Mouse (Mus musculus): ENCODE measurements around the gene Hist1h4d. TPM values are rescaled to one million over a fixed set of nuclear protein-coding genes. Genes with fewer than 3 reads are reported as not detected.
"Not testable (repeated sequence)": the region's sequence is repeated elsewhere in the genome, so short reads cannot be mapped to it uniquely, and the experiment has no call there.

Gene Hist1h4d
- 37.3 and 43.1 TPM in 2 replicates for polyA plus RNA-seq (2015; fragmentation: Nextera tagmentation; extraction: Ambion mirVana)

DNA sequence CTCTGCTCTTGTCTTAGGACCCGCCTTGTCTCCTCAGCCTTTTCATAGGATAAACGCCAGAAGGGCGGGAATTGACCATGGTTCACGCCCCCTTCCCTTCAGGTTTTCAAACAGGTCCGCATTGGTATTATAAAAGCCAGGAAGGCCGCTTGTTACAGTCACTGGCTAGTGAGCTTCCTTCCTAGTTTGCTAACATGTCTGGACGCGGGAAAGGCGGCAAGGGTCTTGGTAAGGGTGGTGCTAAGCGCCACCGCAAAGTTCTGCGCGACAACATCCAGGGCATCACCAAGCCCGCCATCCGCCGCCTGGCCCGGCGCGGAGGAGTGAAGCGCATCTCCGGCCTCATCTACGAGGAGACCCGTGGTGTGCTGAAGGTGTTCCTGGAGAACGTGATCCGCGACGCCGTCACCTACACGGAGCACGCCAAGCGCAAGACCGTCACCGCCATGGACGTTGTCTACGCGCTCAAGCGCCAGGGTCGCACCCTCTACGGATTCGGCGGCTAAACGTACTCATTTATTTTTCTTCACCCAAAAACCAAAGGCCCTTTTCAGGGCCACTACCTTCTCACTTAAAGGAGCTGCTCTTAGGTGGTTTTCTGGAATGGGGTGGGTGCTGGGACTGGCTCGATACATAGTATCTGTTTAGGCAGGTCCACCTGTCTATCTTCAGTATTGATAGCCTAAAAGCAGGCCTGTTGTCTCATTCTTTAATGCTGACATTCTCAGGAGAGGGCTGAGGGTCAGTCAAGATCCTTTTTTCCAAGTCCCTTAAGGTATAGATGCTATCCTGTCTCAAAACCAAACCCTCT, at the start of gene Hist1h4d:
Gene Hist1h4d, plus strand, starts transcription at position 191 of the 811 bp plus-strand sequence.
- Histone ChIP-seq H3K27ac (replicated peaks) (peak within 1 kb of the TSS; percentile 82), H3K36me3 (no peaks in the 10 kb centered on the region), H3K9ac (peak within 1 kb of the TSS; percentile 72), H3K9me3 (no peaks in the 10 kb centered on the region), H3K4me3 (peak within 1 kb of the TSS; percentile 47), H3K4me2 (peak within 1 kb of the TSS; percentile 91), H3K4me1 (replicated peaks) (peaks cover 47% of the 10 kb centered on the region), H3K27me3 (no peaks in the 10 kb centered on the region)
- peak; percentile 88 for ATAC-seq (ENCODE audit: low read depth)
- under 1% methylated on average over 43 of the region's 43 CpGs for WGBS

DNA sequence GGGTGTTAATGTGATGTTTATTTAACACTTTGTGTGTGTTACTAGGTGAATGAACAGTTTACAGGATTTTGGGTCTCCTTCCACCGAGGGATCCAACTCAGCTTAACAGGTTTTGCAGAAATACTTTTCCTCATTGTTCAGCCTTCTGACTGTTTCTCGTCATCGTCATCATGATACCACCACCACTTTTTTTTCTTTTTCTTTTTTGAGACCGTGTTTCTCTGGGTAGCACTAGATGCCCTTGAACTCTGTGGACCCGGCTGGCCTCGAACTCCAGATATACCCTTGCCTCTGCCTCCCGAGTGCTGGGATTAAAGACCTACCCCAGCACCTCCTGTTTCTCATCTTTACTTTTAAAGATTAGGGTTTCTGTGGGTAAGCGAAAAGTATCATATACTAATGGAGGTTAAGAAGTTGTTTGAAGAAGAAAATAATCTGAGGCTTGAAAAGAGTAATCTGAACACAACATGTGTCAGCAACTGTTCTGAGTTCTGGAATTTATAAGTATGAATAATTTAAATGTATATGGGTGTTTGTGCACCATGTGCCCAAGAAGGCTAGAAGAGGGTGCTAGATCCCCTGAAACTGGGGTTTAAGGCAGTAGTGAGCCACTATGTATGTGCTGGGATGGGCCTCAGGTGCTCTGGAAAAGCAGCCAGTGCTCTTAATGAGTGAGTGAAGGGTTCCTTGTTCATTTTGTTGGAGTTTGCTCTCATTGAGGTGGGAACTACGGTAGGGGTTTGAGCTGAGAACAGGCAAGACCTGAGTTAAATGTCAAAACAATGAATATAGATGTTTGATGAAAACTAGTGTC, 48.9 kb upstream of the Hist1h4d start:
- WGBS, result 23% methylated on average over 9 of the region's 9 CpGs
- H3K27me3 ChIP-seq, result no peaks in the 10 kb centered on the region
- peak overlapping the region; percentile 96; the same call in 1 of the 2 replicates for H3K27ac ChIP-seq (replicated peaks)
- H3K4me3 ChIP-seq, result peak overlapping the region; percentile 59
- H3K9me3 ChIP-seq, result no peaks in the 10 kb centered on the region
- ATAC-seq (ENCODE audit: low read depth), result no peak
- H3K4me2 ChIP-seq, result peak overlapping the region; percentile 74
- H3K9ac ChIP-seq, result peak overlapping the region; percentile 85
- peaks cover 58% of the 10 kb centered on the region for H3K4me1 ChIP-seq (replicated peaks)
- H3K36me3 ChIP-seq, result no peaks in the 10 kb centered on the region

DNA sequence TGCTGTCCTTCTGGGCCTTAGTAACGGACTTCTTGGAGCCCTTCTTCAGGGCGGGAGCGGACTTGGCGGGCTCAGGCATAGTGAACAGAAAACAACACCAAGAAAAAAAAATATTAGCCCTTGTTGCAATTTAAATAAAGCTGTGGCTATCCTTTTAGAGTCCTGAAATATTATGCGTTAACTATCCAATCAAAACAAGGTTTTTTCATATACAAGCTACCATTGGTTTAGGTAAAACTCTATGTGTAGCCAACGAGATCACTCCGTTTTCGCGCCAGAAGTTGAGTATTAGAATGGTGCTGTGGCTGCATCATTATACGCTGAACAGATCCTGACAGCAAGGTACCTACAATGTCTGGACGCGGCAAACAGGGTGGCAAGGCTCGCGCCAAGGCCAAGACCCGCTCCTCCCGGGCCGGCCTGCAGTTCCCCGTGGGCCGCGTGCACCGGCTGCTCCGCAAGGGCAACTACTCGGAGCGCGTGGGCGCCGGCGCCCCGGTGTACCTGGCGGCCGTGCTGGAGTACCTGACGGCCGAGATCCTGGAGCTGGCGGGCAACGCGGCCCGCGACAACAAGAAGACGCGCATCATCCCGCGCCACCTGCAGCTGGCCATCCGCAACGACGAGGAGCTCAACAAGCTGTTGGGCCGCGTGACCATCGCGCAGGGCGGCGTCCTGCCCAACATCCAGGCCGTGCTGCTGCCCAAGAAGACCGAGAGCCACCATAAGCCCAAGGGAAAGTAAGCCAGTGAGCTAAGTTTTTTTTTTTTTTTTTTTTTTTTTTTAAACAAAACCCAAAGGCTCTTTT, 47.6 kb upstream of the Hist1h4d start, which contains the start of gene Hist1h2af:
Gene Hist1h2af, plus strand, starts transcription at position 347 of the 808 bp plus-strand sequence.
- peak; percentile 15; the same call in 1 of the 2 replicates for ATAC-seq (ENCODE audit: low read depth)
- peak within 1 kb of the TSS; percentile 85 for H3K9ac ChIP-seq
- H3K4me3 ChIP-seq, result peak within 1 kb of the TSS; percentile 59
- not testable (repeated sequence) for H3K27me3 ChIP-seq, H3K36me3 ChIP-seq, H3K9me3 ChIP-seq
- peaks cover 54% of the 10 kb centered on the region for H3K4me1 ChIP-seq (replicated peaks)
- peak within 1 kb of the TSS; percentile 74 for H3K4me2 ChIP-seq
- WGBS, result under 1% methylated on average over 25 of the region's 53 CpGs
- H3K27ac ChIP-seq (replicated peaks), result peak within 1 kb of the TSS; percentile 84

DNA sequence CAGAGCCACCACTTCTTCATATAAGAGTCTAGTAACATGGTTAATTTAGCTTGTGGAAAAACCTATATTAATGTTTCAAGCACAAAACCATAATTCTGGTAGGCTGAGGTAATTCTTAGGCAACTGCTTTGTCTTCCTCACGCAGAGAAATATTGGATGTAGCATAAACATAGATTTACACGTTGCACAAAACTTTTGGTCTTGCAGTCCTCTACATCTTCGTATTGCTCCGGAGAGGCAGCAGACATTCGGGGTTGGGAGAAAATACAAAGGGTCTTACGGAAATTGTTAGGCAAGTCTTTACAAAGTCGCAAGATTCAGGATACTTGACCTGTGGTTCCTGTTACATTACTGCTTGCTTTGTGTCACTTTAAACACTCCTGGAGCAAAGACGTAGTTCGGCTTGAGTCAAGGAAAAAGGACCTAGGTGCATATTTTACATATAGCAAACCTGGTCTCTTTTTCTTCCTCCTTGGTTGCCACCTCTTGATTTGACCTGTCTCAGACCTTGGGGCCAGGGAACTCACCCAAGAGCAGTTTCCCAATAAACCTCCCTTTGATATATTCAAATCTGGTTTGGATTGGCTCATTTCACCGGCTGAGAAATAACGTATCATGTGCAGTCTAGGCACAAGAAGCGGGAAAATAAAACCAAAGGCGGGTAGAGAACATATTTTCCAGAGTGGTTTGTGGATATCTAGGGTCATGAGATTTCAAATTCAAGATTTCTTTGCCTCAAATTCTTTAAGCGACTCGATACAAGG, 46.8 kb upstream of the Hist1h4d start:
- peak overlapping the region; percentile 59 for H3K4me3 ChIP-seq
- no peaks in the 10 kb centered on the region for H3K27me3 ChIP-seq
- WGBS, result under 1% methylated on average over 15 of the region's 15 CpGs
- no peak for ATAC-seq (ENCODE audit: low read depth)
- H3K4me1 ChIP-seq (replicated peaks), result peaks cover 48% of the 10 kb centered on the region
- H3K36me3 ChIP-seq, result no peaks in the 10 kb centered on the region
- H3K9me3 ChIP-seq, result no peaks in the 10 kb centered on the region
- peak overlapping the region; percentile 74 for H3K27ac ChIP-seq (replicated peaks)
- H3K4me2 ChIP-seq, result peak overlapping the region; percentile 74
- peak overlapping the region; percentile 61 for H3K9ac ChIP-seq

DNA sequence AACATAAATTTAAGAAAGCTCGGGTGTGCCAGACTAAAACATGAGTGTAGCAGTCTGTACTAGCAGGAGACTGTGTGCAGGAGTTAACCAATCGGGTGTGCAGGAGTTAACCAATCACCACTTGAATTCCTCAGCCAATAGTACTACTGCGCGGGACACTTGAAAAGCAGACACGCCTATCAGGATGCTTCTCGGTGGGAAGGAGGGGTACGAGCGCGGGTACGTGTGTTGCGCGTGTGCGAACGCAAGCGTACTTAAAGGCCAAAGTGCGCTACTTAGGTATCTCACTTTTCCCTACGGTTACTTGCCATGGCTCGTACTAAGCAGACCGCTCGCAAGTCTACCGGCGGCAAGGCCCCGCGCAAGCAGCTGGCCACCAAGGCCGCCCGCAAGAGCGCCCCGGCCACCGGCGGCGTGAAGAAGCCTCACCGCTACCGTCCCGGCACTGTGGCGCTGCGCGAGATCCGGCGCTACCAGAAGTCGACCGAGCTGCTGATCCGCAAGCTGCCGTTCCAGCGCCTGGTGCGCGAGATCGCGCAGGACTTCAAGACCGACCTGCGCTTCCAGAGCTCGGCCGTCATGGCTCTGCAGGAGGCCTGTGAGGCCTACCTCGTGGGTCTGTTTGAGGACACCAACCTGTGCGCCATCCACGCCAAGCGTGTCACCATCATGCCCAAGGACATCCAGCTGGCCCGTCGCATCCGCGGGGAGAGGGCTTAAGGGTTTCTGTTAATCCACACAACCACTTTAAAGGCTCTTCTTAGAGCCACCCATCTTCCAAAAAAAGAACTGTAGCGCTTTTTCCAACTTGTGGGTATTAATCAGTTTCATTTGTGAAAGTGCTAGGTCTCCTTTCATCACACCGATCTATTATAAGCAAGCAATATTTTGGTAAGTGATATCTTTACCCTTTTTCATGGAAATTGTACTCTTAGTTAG, 46.0 kb upstream of the Hist1h4d start, which contains the start of gene Hist1h3g:
Gene Hist1h3g, plus strand, starts transcription at position 286 of the 939 bp plus-strand sequence.
- H3K36me3 ChIP-seq, H3K27me3 ChIP-seq, H3K9me3 ChIP-seq: not testable (repeated sequence)
- Histone ChIP-seq H3K4me3 (peak within 1 kb of the TSS; percentile 59), H3K27ac (replicated peaks) (peak within 1 kb of the TSS; percentile 74), H3K9ac (peak within 1 kb of the TSS; percentile 61), H3K4me2 (peak within 1 kb of the TSS; percentile 74), H3K4me1 (replicated peaks) (peaks cover 42% of the 10 kb centered on the region)
- ATAC-seq (ENCODE audit: low read depth), result peak; percentile 89
- WGBS, result under 1% methylated on average over 53 of the region's 62 CpGs

DNA sequence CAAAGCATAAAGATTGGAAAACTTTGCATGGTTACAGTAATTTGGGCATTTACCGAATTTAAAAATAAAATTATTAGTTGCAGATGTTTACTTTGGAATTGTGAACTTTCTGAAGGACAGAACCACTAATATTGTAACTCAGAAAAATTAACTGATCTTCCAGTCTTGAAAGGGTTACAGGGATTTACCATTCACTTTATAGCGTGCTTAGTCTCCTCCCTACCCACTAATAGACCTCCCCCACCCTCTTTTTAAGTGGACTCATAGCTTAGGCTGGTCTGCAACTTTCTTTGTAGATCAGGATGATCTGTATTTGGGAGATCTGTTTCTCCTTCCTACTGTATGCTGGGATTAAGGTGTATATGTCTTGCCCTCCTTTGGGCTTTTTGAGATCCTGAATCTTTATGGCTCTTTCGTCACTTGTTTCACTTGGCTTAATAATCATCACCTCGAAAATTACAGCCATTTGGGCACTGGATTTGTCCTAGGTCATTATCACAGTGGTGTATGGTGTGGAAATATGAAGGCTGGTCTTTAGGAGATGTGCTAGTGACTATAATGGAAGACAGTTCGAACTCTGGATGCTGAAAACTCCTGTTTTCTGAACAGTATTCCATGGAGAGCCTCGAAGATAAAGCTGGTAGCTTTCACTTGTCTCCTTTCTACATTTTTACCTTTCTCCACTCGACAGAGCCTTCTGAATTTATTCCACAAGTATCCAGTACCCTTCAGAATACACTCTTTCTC, 45.1 kb upstream of the Hist1h4d start:
- Histone ChIP-seq H3K27me3 (no peaks in the 10 kb centered on the region), H3K4me2 (peak overlapping the region; percentile 74), H3K9ac (peak overlapping the region; percentile 55; the same call in 1 of the 2 replicates), H3K36me3 (no peaks in the 10 kb centered on the region), H3K27ac (replicated peaks) (no peak overlapping the region), H3K9me3 (no peaks in the 10 kb centered on the region), H3K4me3 (peak overlapping the region; percentile 59), H3K4me1 (replicated peaks) (peaks cover 42% of the 10 kb centered on the region)
- 21% methylated on average over 7 of the region's 7 CpGs for WGBS
- ATAC-seq (ENCODE audit: low read depth), result no peak

DNA sequence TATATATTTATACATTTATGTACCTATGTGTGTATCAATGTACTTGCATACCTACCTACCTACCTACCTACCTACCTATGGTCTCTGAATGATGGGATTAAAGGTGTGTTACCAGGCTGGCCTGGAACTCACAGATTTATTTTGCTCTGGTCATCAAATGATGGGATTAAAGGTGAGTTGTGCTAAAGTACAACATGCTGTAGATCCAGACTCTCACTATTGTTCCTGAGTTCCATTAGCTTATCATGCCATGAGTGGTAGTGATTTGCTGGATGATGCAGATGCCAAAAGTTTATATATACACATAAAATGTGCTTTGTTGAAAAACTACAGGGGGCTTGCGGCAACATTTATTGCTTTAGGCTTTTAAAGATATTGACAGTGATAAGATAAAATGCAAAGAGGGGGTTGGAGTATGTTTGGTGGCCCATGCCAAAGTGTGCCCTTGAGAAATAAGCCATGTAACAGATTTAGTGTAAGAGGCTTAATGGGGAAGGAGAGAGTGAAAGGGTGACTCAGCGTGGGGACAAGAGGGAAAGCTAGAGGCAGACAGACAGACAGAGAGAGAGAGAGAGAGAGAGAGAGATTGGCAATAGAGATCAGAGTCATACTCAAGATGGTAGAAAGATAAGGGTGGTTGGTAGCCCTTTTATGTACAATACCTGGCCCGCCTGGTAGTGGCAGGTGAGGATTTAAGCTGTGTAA, 44.2 kb upstream of the Hist1h4d start:
- Histone ChIP-seq H3K27ac (replicated peaks) (no peak overlapping the region), H3K9ac (0 out of 2 replicates have a peak overlapping the region, but pooled peaks have one; percentile 9), H3K27me3 (no peaks in the 10 kb centered on the region), H3K4me3 (no peak overlapping the region; the same call in 1 of the 2 replicates), H3K9me3 (no peaks in the 10 kb centered on the region), H3K36me3 (no peaks in the 10 kb centered on the region), H3K4me2 (peak overlapping the region; percentile 74), H3K4me1 (replicated peaks) (peaks cover 39% of the 10 kb centered on the region)
- ATAC-seq (ENCODE audit: low read depth), result no peak
- 87% methylated on average over 3 of the region's 3 CpGs for WGBS

DNA sequence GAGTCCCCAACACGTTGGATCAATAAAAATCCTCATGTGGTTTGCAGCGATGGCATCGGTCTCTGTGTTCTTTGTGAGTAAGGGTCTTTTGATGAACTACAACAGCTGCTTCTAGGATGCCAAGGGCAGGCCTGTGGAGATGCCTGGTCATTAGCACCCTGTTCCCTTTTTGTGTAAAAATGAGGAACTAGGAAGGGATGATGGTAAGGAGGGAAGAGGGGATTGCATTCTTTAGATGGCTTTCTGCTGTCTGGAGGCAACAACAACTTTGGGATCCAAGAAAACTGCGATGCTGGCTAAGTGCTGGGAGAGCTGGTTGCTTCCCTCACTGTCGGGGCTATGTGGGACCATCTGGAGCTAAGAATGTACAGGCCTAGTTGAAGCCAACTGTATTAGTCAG, 43.1 kb upstream of the Hist1h4d start:
- no peak overlapping the region for H3K4me2 ChIP-seq
- H3K27ac ChIP-seq (replicated peaks), result no peak overlapping the region
- WGBS, result 71% methylated on average over 5 of the region's 5 CpGs
- no peaks in the 10 kb centered on the region for H3K9me3 ChIP-seq
- H3K36me3 ChIP-seq, result no peaks in the 10 kb centered on the region
- peaks cover 34% of the 10 kb centered on the region for H3K4me1 ChIP-seq (replicated peaks)
- no peak for ATAC-seq (ENCODE audit: low read depth)
- H3K9ac ChIP-seq, result no peak overlapping the region
- no peak overlapping the region for H3K4me3 ChIP-seq
- no peaks in the 10 kb centered on the region for H3K27me3 ChIP-seq

DNA sequence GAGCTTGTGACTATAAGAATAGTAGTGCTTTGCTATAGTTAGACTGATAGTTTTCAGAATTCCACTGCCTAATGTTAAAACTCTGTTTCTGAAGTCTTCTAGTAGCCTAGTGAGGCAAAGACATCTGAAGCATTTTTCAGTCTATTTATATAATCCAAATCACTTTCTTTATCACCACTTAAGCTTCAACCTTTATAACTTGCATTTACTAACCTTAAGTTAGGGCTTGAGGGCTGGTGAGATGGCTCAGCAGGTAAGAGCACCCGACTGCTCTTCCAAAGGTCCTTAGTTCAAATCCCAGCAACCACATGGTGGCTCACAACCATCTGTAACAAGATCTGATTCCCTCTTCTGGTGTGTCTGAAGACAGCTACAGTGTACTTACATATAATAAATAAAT, 41.6 kb upstream of the Hist1h4d start:
- not testable (repeated sequence) for H3K9me3 ChIP-seq; H3K27me3 ChIP-seq; H3K4me3 ChIP-seq; H3K36me3 ChIP-seq; H3K9ac ChIP-seq; ATAC-seq (ENCODE audit: low read depth); H3K27ac ChIP-seq (replicated peaks); H3K4me2 ChIP-seq
- H3K4me1 ChIP-seq (replicated peaks), result peaks cover 23% of the 10 kb centered on the region
- 58% methylated on average over 1 of the region's 1 CpGs for WGBS

All from neural tube, embryonic 13.5 days (tissue).